Mouse (Mus musculus): ENCODE measurements at regions not wholly inside any gene's neighbourhood (a gene's known extent, or its start where the extent isn't known, plus 50 kb on each side); places are given as distances from the start of the nearest gene placed in this dataset.

- TF ChIP-seq POLR2A (IDR thresholded peaks at IDR 0.05; ENCODE audit: borderline replicate concordance, control insufficient read depth, low read depth, low read length) (no peak), CTCF (IDR thresholded peaks at IDR 0.05; ENCODE audit: control insufficient read depth, insufficient read depth, low read length) (no peak)
Measured at GRCm38 (mm10) chr2:103873381-103873780, 75.9 kb upstream of the Caprin1 start.
